Mouse (Mus musculus) embryo, embryonic 11 days (tissue): ENCODE data around the gene Ush1c.
A peak's percentile ranks its signal among the peaks of the same experiment; 100 is the strongest.

ENCODE experiments used
- DNase-seq: peaks from one replicate; pipeline ENCODE4 v3.0.0-alpha.2; 2015

The Ush1c gene

DNA sequence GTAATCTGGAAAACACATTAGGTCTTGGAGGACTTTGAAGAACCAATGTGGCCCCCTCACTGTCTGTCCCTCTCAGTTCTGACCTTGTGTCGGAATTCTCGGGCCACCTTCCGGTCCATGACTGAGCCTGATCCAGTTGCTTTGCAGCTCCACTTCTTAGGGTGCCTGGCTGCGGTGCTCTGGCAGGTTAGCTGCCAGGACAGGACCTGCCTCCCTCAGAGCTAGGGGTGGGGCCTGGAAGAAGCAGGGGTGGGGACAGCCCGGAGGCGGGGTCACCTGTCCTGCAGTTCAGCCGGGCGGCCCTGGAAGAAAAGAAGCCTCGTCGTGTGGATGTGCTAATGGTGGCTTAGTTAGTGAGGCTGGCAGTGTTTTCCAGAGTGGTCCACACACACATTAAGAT lies at the start of gene Ush1c:
Gene Ush1c (minus strand): TSS at position 158 of the 400 bp plus-strand sequence.
- DNase-seq: peak; percentile 34

DNA sequence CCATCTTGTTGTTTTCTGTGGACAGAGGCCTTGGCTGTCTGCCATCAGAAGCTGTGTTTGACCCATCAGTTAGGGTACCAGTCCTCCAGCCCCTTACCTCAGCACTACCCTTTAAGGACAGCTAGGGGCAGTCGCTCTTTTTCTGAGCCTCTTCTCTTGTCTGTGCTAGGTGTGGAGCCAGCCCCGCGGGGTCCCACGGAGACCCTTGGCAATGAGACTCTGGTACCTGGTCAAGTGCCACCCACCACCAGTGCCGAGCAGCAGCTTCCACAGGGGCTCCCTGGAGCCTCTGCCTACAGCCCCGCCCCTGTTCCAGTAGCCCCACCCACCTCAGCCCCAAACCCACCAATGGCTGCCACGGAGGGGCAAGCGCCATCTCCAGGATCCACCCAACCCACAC lies 48.7 kb upstream of the Ush1c start:
- DNase-seq: no peak

DNA sequence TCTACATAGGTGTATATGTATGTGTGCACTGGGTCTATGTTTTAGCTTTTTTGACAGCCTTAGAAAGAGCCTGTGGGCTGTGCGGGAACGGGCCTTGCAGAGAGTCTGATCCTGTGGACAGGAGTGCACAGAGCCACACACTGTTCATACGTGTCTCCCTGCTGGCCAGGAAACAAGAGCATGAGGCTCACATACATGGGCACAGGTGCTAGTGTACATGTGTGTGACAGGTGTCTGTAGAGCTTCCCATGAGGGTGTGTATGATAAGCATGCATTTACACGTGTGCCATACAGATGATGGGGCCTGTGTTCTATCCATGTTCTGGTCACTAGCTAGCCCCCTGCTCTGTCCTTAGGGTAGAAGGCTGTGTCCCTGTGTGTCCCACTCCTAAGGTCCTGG lies 48.1 kb upstream of the Ush1c start:
- no peak for DNase-seq

DNA sequence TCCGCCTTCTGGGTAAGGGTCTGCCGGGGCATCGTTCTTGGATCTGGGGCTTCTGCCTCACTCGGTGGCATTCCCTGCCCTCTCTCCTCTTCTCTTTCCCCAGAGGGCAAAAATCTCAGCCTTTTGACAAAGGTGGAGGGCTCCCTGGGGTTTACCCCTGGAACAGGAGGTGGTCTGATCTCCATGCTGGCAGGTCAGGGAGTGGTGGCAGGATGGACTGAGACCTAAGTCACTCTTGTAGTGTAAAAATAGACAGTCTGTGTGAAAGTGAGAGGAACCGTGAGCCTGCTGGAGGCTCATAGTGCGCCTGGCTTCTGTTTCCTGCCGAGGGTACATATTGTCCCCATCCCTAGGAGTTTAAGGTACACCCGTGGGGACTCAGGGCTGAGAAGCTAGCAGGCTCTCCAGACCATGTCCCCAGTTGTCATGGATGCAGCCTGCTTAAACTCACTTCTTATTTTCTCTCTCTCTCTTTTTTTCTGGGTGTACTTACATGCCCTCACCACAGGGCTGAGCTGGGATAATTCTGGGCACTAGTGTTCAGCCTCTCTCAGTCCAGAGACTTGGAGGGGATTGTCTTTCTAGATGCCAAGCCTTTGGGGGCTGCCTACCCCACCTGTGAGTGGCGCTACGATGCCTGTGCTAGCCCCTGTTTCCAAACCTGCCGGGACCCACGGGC lies 47.0 kb upstream of the Ush1c start:
- no peak for DNase-seq

DNA sequence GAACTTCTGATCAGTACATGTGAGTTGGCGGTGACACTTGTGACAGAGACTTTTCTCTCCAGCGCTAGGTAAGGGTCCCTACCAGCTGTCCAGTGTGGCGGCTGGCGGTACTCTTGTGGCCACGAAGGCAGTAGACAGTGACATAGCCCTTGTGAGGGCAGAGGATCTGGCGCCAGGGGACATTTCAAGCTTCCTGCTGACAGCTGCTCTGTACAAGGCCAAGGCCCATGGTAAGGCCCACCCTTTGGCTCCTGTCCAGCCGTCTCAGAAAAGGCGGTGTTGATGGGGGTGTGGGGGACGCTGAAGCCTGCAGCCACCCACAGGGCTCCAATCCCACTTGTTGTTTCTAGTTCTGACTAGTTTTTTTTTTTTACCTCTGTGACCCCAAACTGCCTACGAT lies 45.4 kb upstream of the Ush1c start:
- DNase-seq: no peak

DNA sequence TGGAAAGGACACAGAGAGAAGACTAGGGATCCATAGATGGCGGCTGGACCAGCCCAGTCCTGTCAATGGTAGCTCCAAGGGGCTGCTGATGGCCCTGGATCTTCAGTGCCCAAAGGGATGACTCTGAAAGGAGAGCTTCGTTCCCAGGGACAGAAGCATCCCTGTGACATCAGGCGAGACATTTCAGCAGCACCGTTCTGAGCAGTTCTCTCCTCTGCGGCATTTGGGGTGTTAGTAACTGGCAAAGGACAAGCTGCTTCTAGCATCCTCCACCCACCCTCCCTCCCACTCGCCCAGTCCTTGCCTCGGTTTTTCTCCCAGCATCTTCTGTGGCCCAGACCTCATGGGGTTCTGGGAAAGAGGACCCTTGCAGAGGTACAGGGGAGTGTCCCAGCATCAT lies 44.0 kb upstream of the Ush1c start:
- DNase-seq: no peak

DNA sequence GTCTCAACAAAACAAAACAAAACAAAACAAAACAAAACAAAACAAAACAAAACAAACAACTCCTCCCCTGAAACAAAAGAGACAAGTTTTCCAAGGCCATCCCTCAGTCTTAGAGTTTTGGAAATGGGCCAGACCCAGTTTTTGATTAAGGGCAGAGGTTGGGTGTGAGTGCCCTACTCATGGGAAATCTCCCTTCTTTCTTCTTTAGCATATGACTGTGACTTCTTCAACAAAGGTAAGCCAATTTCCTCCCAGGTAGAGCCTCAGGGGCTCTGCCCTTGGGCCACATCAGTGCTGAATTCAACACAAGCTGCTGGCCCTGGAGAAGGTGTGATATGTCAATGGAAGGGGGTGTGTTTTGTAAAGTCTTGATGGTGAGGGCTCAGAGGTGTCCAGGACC lies 42.6 kb upstream of the Ush1c start:
- DNase-seq: no peak

DNA sequence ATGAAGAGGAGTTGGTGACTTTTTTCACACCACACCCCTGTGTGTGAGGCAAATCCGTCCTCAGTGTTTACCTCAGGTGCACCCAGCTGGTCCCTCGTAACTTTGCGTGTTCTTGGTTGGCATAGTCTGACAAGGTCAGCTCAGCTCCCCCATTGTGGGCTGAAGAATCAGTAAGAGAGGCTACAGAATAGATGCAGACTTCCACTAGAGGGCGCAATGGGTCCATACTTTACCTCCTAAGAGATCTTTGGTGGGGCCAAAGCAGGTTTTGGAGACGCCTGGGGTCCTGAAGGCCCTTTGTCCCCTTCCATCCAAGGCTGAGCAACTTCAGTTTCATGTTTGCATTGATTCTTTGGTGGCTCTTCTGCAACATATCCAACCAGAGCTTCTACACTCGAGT lies 41.6 kb upstream of the Ush1c start:
- DNase-seq: peak; percentile 88

DNA sequence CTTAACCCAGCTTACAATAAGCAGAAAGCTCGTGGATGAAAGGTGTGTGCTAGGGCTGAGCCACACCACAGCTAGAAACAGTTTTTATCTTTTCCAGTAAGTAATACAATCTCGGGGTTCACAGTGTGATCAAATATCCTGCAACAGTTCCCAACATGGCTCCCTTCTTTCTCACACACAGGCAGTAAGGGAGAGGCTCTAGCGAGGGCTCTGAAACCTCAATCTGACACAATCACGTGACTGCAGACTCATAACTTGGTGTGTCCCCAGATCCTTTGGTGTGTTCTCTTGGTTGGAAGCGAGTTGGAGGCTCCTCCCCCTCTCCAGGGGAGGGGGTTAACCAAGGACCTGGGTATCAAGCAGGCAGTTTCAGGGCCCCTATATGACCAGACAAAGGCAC lies 37.9 kb upstream of the Ush1c start:
- DNase-seq: no peak

DNA sequence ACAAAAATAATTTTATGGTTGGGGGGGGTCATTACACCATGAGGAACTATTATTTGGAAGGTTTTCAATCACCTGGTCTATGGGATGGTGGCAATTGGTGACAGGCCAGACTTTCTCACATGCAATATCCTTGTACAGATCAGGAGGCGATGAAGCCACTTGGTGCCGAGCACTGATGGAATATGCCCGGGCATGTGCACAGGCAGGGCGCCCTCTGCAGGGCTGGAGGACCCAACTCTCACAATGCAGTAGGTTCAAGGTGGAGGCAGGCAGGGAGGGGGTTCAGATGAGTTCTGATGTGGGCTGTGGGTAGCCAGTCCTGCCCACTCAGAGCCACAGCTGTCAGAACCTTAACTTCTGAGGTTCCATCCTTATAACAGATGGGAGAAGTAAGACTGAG lies 13.5 kb upstream of the Ush1c start:
- no peak for DNase-seq

DNA sequence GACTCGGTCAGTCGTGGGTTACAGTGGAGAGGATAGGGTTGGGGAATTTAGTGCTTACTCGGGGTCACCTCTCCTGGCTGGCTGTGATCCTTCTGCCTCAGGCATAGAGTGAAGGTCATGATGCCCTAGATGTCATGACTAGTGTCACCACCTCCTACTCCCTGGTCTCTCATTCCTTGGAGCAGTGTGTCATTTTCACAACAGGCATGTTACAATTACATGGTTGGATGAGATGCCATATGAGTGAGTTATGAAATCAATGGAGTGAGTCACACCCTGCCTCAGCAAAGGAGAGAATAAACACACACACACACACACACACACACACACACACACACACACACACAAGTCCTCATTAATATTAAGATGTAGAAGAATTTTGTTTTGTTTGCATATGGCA lies 9.3 kb upstream of the Ush1c start:
- DNase-seq: no peak

DNA sequence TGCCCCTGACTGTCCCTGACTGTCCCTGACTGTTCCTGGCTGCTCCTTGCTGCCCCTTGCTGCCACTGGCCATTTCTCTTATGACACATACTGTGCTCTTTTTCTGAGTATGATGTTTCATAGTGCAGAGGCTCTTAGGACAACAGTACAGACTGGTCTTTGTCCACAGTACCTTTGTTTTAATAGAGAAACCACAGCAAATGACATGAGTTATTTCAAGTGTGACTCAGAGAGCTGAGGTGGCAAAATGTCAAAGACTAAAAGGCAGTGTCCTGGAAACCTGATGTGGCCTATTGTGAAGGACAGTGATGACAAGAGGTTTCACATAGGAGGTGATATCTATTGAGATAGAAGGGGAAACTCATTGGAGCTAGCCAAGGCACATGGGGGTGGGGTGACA lies 8.6 kb upstream of the Ush1c start:
- no peak for DNase-seq

DNA sequence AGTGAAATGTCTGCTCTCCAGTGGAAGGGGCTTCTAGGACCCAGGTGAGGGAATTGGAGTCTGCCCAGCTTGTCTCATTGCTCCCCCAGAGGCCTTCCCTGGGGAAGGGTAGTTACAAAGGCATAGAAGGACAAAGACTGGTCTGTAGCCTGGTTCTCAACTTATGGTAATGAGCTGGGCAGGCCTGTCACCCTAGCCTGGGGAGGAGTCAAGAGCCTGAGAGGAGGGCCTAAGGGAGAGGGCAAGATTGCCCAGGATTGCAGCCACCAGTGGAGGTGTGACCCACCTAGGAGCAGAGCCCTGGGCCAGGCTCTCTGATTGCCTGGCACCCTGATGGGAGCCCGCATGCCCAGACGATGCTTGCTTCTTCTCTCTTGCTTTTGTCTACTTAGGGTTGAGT lies 2.4 kb upstream of the Ush1c start, which contains the start of gene Otog:
Gene Otog (plus strand): TSS at position 292 of the 400 bp plus-strand sequence.
- DNase-seq: no peak

DNA sequence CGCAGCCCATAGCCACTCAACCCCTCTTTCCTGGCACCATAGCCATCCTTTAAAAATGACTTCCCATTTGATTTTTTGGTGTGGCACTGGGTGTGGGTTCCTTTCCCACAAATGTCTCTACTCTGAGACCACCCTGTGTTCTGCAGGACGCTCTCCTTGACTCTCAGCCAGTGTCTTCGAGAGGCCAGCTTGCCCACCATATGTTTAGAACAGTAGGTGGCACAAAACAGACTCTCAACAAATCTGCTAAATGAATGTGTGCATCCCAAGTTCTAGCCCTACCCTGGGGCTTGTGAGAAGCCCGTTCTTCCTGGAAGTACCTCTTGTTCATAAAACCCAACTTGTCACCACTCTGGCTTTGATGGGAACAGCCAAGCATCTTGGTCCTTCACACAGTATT lies 1.8 kb upstream of the Ush1c start:
- no peak for DNase-seq

DNA sequence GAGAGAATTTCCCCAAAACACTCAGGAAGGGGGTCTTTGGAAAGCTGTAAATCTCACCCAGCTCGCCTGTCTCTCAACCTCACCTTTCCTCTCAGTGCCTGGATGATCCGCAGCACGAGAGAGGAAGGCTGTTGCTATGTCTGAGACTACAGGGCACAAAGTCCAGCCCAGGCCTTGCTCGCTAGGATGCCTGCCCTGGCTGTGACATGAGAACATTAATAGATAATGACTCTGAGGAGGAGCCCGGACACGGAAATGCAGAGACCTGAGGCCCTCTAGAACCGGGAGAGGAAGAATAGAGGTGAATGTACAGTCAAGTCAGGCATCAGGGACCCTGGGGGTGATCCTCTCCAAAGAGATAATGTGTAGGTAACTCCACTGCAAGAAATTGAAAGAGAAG lies 1.1 kb downstream of the Ush1c start:
- DNase-seq: no peak

DNA sequence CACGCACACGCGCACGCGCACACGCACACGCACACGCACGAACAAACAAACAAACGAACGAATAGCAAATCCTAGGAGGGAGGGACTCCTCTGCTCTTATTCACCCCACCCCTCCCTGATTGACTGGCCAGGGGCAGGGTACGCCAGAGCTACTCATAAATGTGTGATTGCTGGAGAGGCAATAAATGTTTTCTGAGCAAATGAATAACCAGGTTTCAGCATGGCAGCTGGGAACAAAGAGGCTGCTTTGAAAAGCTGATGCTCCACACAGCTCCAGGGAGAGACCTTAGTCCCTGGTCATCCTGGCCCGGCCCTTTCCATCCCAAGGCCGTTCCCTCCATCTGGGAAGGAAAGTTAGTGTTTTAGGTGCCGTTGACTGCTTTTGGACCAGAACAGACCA lies 1.9 kb downstream of the Ush1c start:
- DNase-seq: no peak

DNA sequence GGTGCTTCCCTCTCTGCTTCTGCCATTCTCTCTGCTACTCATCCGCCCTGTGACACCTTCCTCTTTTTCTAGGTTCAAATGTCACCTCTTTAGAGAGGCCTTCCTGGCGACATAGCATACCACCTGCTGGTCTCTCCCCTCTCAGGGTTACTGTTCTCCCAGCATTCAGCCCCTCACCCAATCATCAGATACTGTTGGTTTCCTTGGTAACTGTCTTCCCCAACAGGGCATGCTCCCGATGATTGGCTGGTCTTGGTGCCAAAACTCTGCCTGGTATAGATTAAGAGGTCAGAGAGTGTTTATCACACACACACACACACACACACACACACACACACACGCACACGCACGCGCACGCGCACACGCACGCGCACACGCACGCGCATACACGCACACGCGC lies 2.4 kb downstream of the Ush1c start:
- no peak for DNase-seq

DNA sequence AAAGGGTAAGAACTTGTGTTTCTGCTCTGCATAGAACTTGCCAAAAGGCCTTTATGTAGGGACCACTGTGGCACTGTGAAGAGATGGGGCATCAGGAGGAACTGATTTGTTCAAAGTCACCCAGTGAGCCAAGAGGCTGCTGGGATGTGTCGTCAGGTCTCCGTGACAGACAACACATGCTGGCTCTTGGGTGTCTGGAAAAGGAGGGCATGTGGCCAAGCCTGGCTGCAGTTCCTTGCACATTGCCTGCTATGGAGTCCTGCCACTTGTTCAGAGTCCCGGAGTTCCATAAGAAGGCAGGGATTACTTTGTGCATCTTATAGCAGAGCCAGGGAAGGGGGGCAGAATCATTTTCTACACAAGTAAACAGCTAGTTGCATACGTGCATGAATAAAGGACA lies 11.4 kb downstream of the Ush1c start:
- DNase-seq: no peak

DNA sequence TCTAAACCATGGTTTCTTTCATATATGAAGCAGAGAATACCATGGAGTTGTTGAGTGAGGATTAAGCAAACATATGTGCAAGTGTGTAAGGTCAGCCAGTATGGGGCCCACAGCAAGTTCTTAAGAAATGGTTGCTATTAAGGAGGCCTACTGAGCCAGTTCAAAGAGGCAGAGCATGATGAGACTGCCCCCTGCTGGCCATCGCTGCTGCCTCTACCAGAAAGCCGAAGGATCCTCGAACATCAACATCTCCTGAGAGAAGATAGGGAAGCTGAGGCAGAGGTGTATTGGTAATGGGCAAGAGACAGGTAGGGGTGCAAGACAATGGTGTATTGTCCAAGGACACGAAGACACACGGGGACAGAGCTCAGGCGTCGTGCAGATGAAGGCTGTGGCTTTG lies 12.1 kb downstream of the Ush1c start:
- peak; percentile 70 for DNase-seq

DNA sequence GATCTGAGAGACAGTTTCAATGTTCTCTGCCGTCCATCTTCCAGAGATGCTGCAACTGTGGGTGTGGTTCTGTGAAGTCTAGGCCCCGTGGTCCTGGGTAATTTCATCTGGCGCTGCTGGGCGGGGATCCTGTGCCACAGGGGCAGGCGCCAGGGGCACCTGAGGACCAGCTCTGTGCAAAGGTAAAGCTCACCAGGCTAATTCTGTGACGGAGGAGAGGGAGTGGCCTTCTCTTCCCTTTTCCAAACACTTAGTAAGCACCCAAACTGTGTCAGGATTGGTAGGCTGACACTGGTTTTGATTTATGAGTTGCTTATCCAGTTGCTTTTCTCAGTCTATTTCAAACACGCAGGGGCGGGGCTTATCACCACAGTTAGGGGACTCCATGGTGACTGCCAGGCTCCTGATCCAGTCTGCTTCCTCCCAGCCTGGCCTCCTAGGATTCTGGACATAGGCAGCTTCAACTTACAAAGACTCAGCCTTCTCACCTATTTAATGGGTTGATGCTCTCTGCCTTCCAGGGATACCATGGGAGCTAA lies 17.6 kb downstream of the Ush1c start:
- no peak for DNase-seq

DNA sequence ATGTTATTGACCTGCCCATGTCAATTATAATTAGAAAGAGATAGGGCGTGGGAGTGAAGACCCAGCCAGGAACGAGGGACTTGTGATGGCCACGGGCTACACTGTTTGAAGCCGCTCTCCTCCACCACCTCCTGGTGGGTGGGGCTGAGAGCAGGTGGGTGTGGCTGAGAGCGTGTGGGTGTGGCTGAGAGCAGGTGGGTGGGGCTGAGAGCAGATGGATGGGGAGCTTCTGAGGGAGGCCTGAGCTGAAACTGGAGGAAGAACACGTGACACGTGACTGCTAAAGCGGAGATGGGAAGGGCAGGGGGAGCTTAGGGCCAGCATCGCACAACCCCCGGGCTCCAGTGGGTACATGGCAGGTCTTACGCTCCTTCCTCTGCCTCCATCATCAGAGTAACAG lies 19.9 kb downstream of the Ush1c start:
- peak; percentile 59 for DNase-seq

DNA sequence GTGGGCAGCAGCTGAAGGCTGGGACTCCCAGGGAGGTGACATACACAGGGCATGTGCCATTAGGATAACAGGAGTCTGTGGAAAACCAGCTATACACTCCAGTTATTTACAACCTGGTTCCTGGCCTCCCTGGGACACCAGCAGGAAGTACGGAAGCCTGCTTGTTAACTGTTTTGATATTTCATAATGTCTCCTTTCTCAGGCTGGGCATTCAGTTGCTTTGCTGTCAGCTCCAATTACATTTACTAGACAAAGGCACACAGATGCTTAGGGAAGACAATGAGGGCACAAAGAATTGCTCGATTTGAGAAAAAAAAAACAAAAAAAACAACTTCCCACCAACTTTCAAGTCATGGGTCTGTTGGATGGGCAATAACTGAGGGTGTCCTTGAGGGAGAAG lies 21.8 kb downstream of the Ush1c start:
- no peak for DNase-seq

DNA sequence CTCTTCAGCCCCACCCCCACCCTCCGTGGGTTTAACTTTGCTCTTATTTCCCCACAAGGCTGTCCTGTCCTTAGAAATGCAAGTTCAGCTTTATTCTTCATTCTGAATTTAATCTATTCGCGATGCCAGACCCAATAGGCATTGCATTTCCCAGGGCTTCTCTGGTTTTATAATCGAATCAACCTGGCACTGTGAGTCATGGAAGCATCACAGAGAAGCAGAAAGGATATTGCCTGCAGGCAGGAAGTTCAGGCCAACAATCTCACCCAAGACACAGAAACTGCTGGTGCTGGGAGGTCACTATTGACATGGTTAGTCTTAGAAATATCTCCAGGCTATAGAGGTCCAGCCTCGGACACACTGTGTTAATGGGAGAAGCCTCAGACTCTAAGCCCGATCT lies 28.0 kb downstream of the Ush1c start:
- DNase-seq: no peak

DNA sequence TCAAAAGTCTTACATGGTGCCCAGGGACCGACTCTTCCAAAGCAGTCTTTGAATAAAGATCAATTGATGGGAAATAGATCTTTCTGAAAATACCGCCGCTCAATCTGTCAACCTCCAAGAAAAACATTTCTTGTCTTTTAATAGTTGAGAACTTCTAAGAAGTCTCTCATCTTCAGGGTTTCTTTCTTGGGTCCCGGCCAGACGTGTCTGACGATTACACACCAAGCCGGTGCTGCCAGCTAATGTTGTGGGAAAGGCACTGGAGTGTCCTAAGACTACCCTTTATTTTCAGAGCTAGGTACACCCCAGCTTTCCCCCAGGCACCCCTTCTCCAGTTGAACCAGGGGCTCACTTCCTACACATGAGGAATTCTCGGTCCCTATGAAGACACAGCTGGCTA lies 30.2 kb downstream of the Ush1c start:
- no peak for DNase-seq

DNA sequence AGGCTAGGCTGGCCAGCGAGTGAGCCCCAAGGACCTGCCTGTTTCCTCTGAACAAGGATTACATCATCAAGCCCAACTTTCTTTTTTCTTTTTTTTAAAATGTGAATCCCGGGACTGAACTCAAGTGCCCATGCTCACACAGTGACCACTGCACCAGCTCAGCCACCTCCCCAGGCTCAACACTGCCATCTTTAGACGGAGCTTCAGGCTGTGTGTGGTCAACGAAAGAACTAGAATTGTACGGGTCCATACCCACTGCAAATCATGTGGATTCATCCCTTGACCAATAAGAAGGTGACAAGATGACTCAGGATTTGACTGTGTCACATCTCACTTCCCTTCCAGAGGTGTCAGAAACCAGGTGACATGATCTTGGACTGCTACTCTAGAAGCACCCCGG lies 33.5 kb downstream of the Ush1c start:
- no peak for DNase-seq
